Mouse (Mus musculus) intestine, embryonic 16.5 days (tissue): ENCODE measurements around the gene Btbd19. TPM values are rescaled to one million over a fixed set of nuclear protein-coding genes. Genes with fewer than 3 reads are reported as not detected.

Experiments
- ATAC-seq: fragments of 200-750 bp; cut with Nextera tagmentation; 2 replicates; pipeline ENCODE4 v1.8.0; 2017; ENCODE audit warnings: moderate TSS enrichment, moderate library complexity
- H3K27ac ChIP-seq: fragments of 300-500 bp; sonication (generic); 2 replicates; pipeline ENCODE4 v1.5.1; 2014; ENCODE audit warnings: mild to moderate bottlenecking, low read length
- H3K27me3 ChIP-seq: fragments of 300-500 bp; sonication (generic); replicated peaks from 2 replicates; pipeline ENCODE4 v1.6.1; 2014; ENCODE audit warnings: low read length, control low read depth, mixed read lengths; ENCODE audit not compliant: control insufficient read depth, insufficient read depth
- H3K36me3 ChIP-seq: fragments of 300-500 bp; sonication (generic); 2 replicates; pipeline ENCODE4 v1.6.1; 2014; ENCODE audit warnings: low read length, control low read depth; ENCODE audit not compliant: control insufficient read depth, insufficient read depth
- H3K4me1 ChIP-seq: fragments of 300-500 bp; sonication (generic); 2 replicates; pipeline ENCODE4 v1.6.1; 2014; ENCODE audit warnings: low read length, control low read depth, mixed read lengths; ENCODE audit not compliant: control insufficient read depth, insufficient read depth
- H3K4me2 ChIP-seq: fragments of 300-500 bp; sonication (generic); 2 replicates; pipeline ENCODE4 v1.6.1; 2014; ENCODE audit warnings: low read depth, low read length, control low read depth
- H3K4me3 ChIP-seq: fragments of 300-500 bp; sonication (generic); 2 replicates; pipeline ENCODE4 v1.5.1; 2014; ENCODE audit warnings: mild to moderate bottlenecking, low read length
- H3K9ac ChIP-seq: fragments of 300-500 bp; sonication (generic); 2 replicates; pipeline ENCODE4 v1.6.1; 2014; ENCODE audit warnings: low read depth, low read length
- H3K9me3 ChIP-seq: fragments of 300-500 bp; sonication (generic); 2 replicates; pipeline ENCODE4 v1.6.1; 2016; ENCODE audit warnings: low read length, control low read depth; ENCODE audit not compliant: control insufficient read depth
- WGBS: fragments of 180-500 bp; shearing (Covaris S2); extraction: QIAGEN DNeasy Blood & Tissue Kit; methylation state at CpG from one replicate; pipeline ENCODE4 v1.1.7; 2014; 5-methylcytosine and 5-hydroxymethylcytosine counted together
- polyA plus RNA-seq: library from polyadenylated mRNA; unstranded; fragments of >200 nt; fragmentation: Nextera tagmentation; extraction: Ambion mirVana; gene quantifications from 2 replicates; pipeline ENCODE4 v1.2.1, GENCODE M21; 2015

Btbd19 gene
- polyA plus RNA-seq, 1 experiment from 2014 or later: 4.8 TPM

- no peaks in the 10 kb centered on the region for H3K9me3 ChIP-seq
- peak within 1 kb of the TSS; percentile 93 for H3K4me2 ChIP-seq
- H3K27ac ChIP-seq: peak within 1 kb of the TSS; percentile 70
- WGBS: under 1% methylated on average over 48 of the region's 50 CpGs
- peaks cover 18% of the 10 kb centered on the region for H3K4me1 ChIP-seq
- ATAC-seq: peak; percentile 79
- peak within 1 kb of the TSS; percentile 71 for H3K4me3 ChIP-seq
- H3K9ac ChIP-seq: peak within 1 kb of the TSS; percentile 67
- H3K36me3 ChIP-seq: no peaks in the 10 kb centered on the region
- peaks cover 8% of the 10 kb centered on the region; the same call in 1 of the 2 replicates for H3K27me3 ChIP-seq
Observed at GRCm38 (mm10) chr4:117095551-117096452, 29.7 kb downstream of the Btbd19 start, which contains the start of gene Ptch2. Gene Ptch2, plus strand, starts transcription at chr4:117096075.

DNA sequence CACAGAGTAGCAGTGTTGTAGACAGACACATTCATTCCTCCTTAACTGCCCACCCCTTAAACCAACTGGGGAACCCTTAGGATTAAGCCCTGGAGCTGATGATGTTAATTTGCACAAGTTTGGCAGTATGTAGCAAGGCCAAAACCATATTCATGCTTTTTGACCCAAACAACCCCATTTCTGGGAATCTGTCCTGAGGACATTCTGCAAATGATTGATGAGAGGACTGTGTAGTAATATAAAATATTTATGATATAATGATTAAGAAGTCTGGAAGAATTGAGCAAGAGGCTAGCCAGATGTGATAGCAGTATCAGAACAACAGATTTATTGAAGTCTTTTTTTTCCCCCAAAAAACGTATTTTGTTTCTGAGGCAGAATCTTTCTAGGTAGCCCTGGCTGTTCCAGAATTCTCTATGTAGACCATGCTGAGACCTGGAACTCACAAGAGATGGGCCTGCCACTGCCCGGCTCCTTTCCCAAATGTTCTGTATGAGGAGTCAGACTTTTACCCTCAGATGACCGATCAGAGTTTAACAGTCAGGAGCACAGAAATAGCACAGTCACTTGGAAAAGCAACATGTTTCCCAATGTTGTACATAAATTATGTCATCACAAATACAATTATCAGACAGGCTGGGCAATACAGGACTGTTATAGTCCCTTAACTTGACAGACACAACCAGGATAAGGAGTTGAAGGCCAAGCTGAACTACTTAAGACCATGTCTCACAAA lies 30.7 kb downstream of the Btbd19 start:
- no peak for ATAC-seq
- Histone ChIP-seq H3K4me2 (no peak overlapping the region), H3K9ac (no peak overlapping the region), H3K27me3 (peaks cover 8% of the 10 kb centered on the region; the same call in 1 of the 2 replicates), H3K4me1 (peaks cover 18% of the 10 kb centered on the region), H3K4me3 (no peak overlapping the region), H3K36me3 (no peaks in the 10 kb centered on the region), H3K27ac (peak overlapping the region; percentile 45; the same call in 1 of the 2 replicates), H3K9me3 (no peaks in the 10 kb centered on the region)
- 70% methylated on average over 3 of the region's 3 CpGs for WGBS

DNA sequence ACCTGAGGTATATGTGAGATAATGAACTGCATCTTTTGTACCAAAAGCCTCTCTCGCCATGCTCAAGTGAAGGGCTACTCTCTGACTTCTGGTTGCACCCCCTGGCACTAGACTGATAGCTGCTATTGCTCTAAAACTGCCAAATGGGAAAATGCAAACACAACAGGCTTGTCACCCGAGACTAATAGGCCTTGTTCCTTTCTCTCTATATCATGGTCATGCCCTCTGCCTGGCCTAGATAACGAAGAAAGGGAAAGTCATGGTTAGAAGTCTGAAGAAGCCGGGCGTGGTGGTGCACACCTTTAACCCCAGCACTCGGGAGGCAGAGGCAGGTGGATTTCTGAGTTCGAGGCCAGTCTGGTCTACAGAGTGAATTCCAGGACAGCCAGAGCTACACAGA lies 34.9 kb downstream of the Btbd19 start:
- Histone ChIP-seq H3K36me3 (no peaks in the 10 kb centered on the region), H3K9me3 (no peaks in the 10 kb centered on the region), H3K4me3 (no peak overlapping the region), H3K27ac (no peak overlapping the region), H3K4me2 (no peak overlapping the region), H3K9ac (no peak overlapping the region; the same call in 1 of the 2 replicates), H3K27me3 (no peaks in the 10 kb centered on the region), H3K4me1 (peaks cover 8% of the 10 kb centered on the region)
- 68% methylated on average over 7 of the region's 7 CpGs for WGBS
- no peak for ATAC-seq

- Histone ChIP-seq H3K4me3 (no peak overlapping the region), H3K4me2 (no peak overlapping the region), H3K27ac (no peak overlapping the region), H3K36me3 (no peaks in the 10 kb centered on the region), H3K4me1 (peaks cover 4% of the 10 kb centered on the region; the same call in 1 of the 2 replicates), H3K9ac (no peak overlapping the region), H3K27me3 (no peaks in the 10 kb centered on the region), H3K9me3 (no peaks in the 10 kb centered on the region)
- WGBS: 69% methylated on average over 7 of the region's 7 CpGs
- no peak for ATAC-seq
Observed at GRCm38 (mm10) chr4:117087948-117088640, 37.4 kb downstream of the Btbd19 start.

GRCm38 (mm10) chr4:117071183-117071582 lies 54.3 kb downstream of the Btbd19 start:
- Histone ChIP-seq H3K4me1 (no peaks in the 10 kb centered on the region), H3K9me3 (no peaks in the 10 kb centered on the region), H3K36me3 (no peaks in the 10 kb centered on the region), H3K27ac (no peak overlapping the region), H3K4me2 (no peak overlapping the region), H3K4me3 (no peak overlapping the region), H3K27me3 (no peaks in the 10 kb centered on the region), H3K9ac (no peak overlapping the region)
- WGBS: 90% methylated on average over 5 of the region's 5 CpGs
- no peak for ATAC-seq

- Histone ChIP-seq H3K4me2 (no peak overlapping the region), H3K9me3 (no peaks in the 10 kb centered on the region), H3K9ac (no peak overlapping the region), H3K36me3 (no peaks in the 10 kb centered on the region), H3K27me3 (no peaks in the 10 kb centered on the region), H3K27ac (no peak overlapping the region), H3K4me3 (no peak overlapping the region), H3K4me1 (no peaks in the 10 kb centered on the region)
- WGBS: 84% methylated on average over 4 of the region's 4 CpGs
- no peak for ATAC-seq
Observed at GRCm38 (mm10) chr4:117070624-117071023, 54.9 kb downstream of the Btbd19 start.

GRCm38 (mm10) chr4:117069647-117070046 lies 55.9 kb downstream of the Btbd19 start:
- H3K9me3 ChIP-seq: no peaks in the 10 kb centered on the region
- no peaks in the 10 kb centered on the region for H3K36me3 ChIP-seq
- H3K4me1 ChIP-seq: no peaks in the 10 kb centered on the region
- WGBS: 93% methylated on average over 1 of the region's 1 CpGs
- no peak overlapping the region for H3K9ac ChIP-seq
- H3K4me3 ChIP-seq: no peak overlapping the region
- no peak for ATAC-seq
- H3K4me2 ChIP-seq: no peak overlapping the region
- no peak overlapping the region for H3K27ac ChIP-seq
- no peaks in the 10 kb centered on the region for H3K27me3 ChIP-seq
